In the genomic region with DNA sequence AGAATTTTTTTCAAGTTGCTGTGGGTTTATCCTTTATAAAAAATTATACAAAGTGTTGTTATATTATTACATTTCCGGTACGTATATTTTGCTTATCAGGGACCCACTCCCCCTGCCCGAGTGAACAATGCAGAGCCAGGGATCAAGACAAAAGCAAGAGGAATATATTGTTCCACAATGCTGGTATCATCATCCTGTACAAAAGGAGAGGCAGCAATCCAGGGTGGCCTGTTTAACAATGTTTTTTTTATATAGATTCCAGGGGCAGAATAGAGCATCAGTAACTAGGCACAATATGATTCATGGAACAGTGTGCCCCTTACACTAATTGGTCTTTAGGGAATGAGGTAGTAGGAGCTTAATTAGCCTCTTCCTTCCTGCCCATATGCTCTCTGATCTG, we compare ENCODE assay signal across 29 mouse cellular contexts. TPM values are rescaled to one million over a fixed set of nuclear protein-coding genes. Genes with fewer than 3 reads are reported as not detected.
"Had no signal": no experiment of that assay in that cellular context is flagged by ENCODE, and none has a peak within 500 bp of the region (broad histone marks: within the 10 kb centered on the region; RNA-seq: fewer than 3 reads in every experiment).

No protein-coding gene starts in this region.

RNA-seq across cellular contexts. Expression of a gene that starts 30.1 kb away (rescaled TPM):
- polyA plus RNA-seq: limb, embryonic 10.5 days; limb, embryonic 11.5 days; limb, embryonic 12.5 days; limb, embryonic 13.5 days; limb, embryonic 14.5 days; liver, adult 2 months; liver, embryonic 11.5 days; liver, embryonic 12.5 days; liver, embryonic 13.5 days; liver, embryonic 14.5 days; liver, embryonic 15.5 days; liver, embryonic 16.5 days; liver, postnatal 0 days; lung, adult 2 months; lung, embryonic 14.5 days; lung, embryonic 15.5 days; lung, embryonic 16.5 days; lung, postnatal 0 days; macrophage; midbrain, embryonic 10.5 days; midbrain, embryonic 11.5 days; midbrain, embryonic 14.5 days; midbrain, embryonic 15.5 days; midbrain, embryonic 16.5 days; midbrain, postnatal 0 days; myocyte; neural tube, embryonic 11.5 days; neural tube, embryonic 12.5 days had no signal

RNA-seq across cellular contexts. Expression of a gene that starts 30.5 kb away (rescaled TPM):
- polyA plus RNA-seq: limb, embryonic 10.5 days; limb, embryonic 11.5 days; limb, embryonic 12.5 days; limb, embryonic 13.5 days; limb, embryonic 15.5 days; liver, adult 2 months; liver, embryonic 11.5 days; liver, embryonic 12.5 days; liver, embryonic 13.5 days; liver, embryonic 14.5 days; liver, embryonic 15.5 days; liver, embryonic 16.5 days; liver, postnatal 0 days; lung, adult 2 months; lung, embryonic 15.5 days; lung, embryonic 16.5 days; macrophage; midbrain, embryonic 10.5 days; midbrain, embryonic 11.5 days; midbrain, embryonic 14.5 days; midbrain, embryonic 15.5 days; midbrain, embryonic 16.5 days; myocyte; neural tube, embryonic 11.5 days; neural tube, embryonic 12.5 days had no signal
